Mouse (Mus musculus) cerebellum, adult 9-11 months (tissue): Measurements from ENCODE around the gene Cenpb.

Source experiments
- DNase-seq: peaks from one replicate; pipeline ENCODE4 v3.0.0; 2022

Gene Cenpb

GRCm38 (mm10) chr2:131196606-131197316, 16.9 kb upstream of the Cenpb start:
- no peak for DNase-seq

GRCm38 (mm10) chr2:131191005-131191390, 11.1 kb upstream of the Cenpb start:
- DNase-seq: no peak

GRCm38 (mm10) chr2:131190344-131191004, 10.6 kb upstream of the Cenpb start:
- no peak for DNase-seq

GRCm38 (mm10) chr2:131189521-131190309, 9.8 kb upstream of the Cenpb start:
- DNase-seq: no peak

- no peak for DNase-seq
These were observed 8.4 kb upstream of the Cenpb start for GRCm38 (mm10) chr2:131188311-131188710.

GRCm38 (mm10) chr2:131187602-131187922, 7.7 kb upstream of the Cenpb start:
- no peak for DNase-seq

GRCm38 (mm10) chr2:131186771-131187601, 7.1 kb upstream of the Cenpb start, which contains the start of the genes Cdc25b and Spef1:
Cdc25b (plus strand) TSS chr2:131186949.
Spef1 (minus strand) TSS chr2:131187282.
- peak; percentile 88 for DNase-seq

- DNase-seq: no peak
These were observed 6.5 kb upstream of the Cenpb start for GRCm38 (mm10) chr2:131186343-131186742.

- DNase-seq: peak; percentile 83
These were observed 501 bp downstream of the Cenpb start for GRCm38 (mm10) chr2:131179246-131179886.

- DNase-seq: peak; percentile 70
These were observed 1.0 kb downstream of the Cenpb start for GRCm38 (mm10) chr2:131178828-131179245.

- peak; percentile 50 for DNase-seq
These were observed 1.9 kb downstream of the Cenpb start for GRCm38 (mm10) chr2:131177932-131178331.

- peak; percentile 45 for DNase-seq
These were observed 3.4 kb downstream of the Cenpb start for GRCm38 (mm10) chr2:131176491-131176890.

- no peak for DNase-seq
These were observed 3.9 kb downstream of the Cenpb start for GRCm38 (mm10) chr2:131175945-131176309.

- DNase-seq: no peak
These were observed 4.5 kb downstream of the Cenpb start for GRCm38 (mm10) chr2:131175286-131175944.

- peak; percentile 76 for DNase-seq
These were observed 5.2 kb downstream of the Cenpb start for GRCm38 (mm10) chr2:131174700-131175099.

- no peak for DNase-seq
These were observed 7.5 kb downstream of the Cenpb start for GRCm38 (mm10) chr2:131172322-131172721.

- DNase-seq: peak; percentile 69
These were observed 8.3 kb downstream of the Cenpb start for GRCm38 (mm10) chr2:131171401-131172104.

- DNase-seq: no peak
These were observed 8.9 kb downstream of the Cenpb start for GRCm38 (mm10) chr2:131170936-131171335.

- no peak for DNase-seq
These were observed 11.0 kb downstream of the Cenpb start for GRCm38 (mm10) chr2:131168914-131169313.

GRCm38 (mm10) chr2:131167984-131168383, 11.9 kb downstream of the Cenpb start:
- DNase-seq: no peak

GRCm38 (mm10) chr2:131166172-131166571, 13.7 kb downstream of the Cenpb start:
- DNase-seq: no peak
